Comparison of ENCODE assay signal across 9 mouse cellular contexts in genomic region chr1:134741433-134741832, GRCm38 (mm10).
DNase-seq lines count a peak whose midpoint lies in the region; ATAC-seq lines count a peak whose summit lies in the region.
"Had no signal": no experiment of that assay in that cellular context is flagged by ENCODE, and none has a peak within 500 bp of the region (broad histone marks: within the 10 kb centered on the region; RNA-seq: fewer than 3 reads in every experiment).

No protein-coding gene starts in this region.

- H3K27ac ChIP-seq in heart, embryonic 11.5 days (ENCODE audit: low read depth, low read length): peak overlapping the region; percentile 66
- no peak overlapping the region for H3K27ac ChIP-seq in heart, embryonic 12.5 days (ENCODE audit: poor library complexity, severe bottlenecking)
- H3K27ac ChIP-seq in limb, embryonic 10.5 days: no peak overlapping the region; the same call in 1 of the 2 replicates
- H3K27ac ChIP-seq: hindbrain, embryonic 15.5 days had no signal

- H3K9me3 ChIP-seq in heart, embryonic 11.5 days (replicated peaks; ENCODE audit: control insufficient read depth, low read length): no peaks in the 10 kb centered on the region
- H3K9me3 ChIP-seq in heart, embryonic 12.5 days (replicated peaks): no peaks in the 10 kb centered on the region
- no peaks in the 10 kb centered on the region for H3K9me3 ChIP-seq in limb, embryonic 10.5 days (replicated peaks)
- H3K9me3 ChIP-seq: hindbrain, embryonic 15.5 days had no signal

- no peaks in the 10 kb centered on the region for H3K4me1 ChIP-seq in heart, embryonic 11.5 days (ENCODE audit: control insufficient read depth, insufficient read depth, low read length)
- peaks cover 13% of the 10 kb centered on the region; the same call in 1 of the 2 replicates for H3K4me1 ChIP-seq in heart, embryonic 12.5 days (replicated peaks)
- H3K4me1 ChIP-seq in limb, embryonic 10.5 days: no peaks in the 10 kb centered on the region
- H3K4me1 ChIP-seq: hindbrain, embryonic 15.5 days had no signal

- no peak overlapping the region for H3K9ac ChIP-seq in heart, embryonic 11.5 days (ENCODE audit: low read depth, low read length)
- no peak overlapping the region for H3K9ac ChIP-seq in heart, embryonic 12.5 days
- H3K9ac ChIP-seq: hindbrain, embryonic 15.5 days had no signal

- no peaks in the 10 kb centered on the region for H3K36me3 ChIP-seq in heart, embryonic 11.5 days (ENCODE audit: control insufficient read depth, insufficient read depth, low read length)
- H3K36me3 ChIP-seq in heart, embryonic 12.5 days: no peaks in the 10 kb centered on the region
- no peaks in the 10 kb centered on the region for H3K36me3 ChIP-seq in limb, embryonic 10.5 days
- H3K36me3 ChIP-seq: hindbrain, embryonic 15.5 days had no signal

- intact Hi-C loops in heart, postnatal 36 days (cut with DNase I): no loop called here

- DNase-seq in thymus, postnatal 14 days: peak; percentile 41
- DNase-seq in thymus, postnatal 0 days (ENCODE audit: low spot score): no peak
- peak; percentile 53 for DNase-seq in limb, embryonic 10.5 days (ENCODE audit: low spot score)
- DNase-seq in thymus, postnatal 4 days: peak; percentile 72
- no peak for DNase-seq in heart, postnatal 36 days

- no peaks in the 10 kb centered on the region; the same call in 1 of the 2 replicates for H3K27me3 ChIP-seq in heart, embryonic 11.5 days (ENCODE audit: control insufficient read depth, insufficient read depth, low read length)
- peaks cover 8% of the 10 kb centered on the region for H3K27me3 ChIP-seq in heart, embryonic 12.5 days (replicated peaks)
- H3K27me3 ChIP-seq in limb, embryonic 10.5 days (ENCODE audit: low read depth, poor library complexity, severe bottlenecking): 0 out of 2 replicates have a peak, but pooled peaks cover under 1% of the 10 kb centered on the region
- H3K27me3 ChIP-seq: hindbrain, embryonic 15.5 days had no signal

- H3K4me3 ChIP-seq in heart, embryonic 11.5 days (ENCODE audit: low read depth, low read length): no peak overlapping the region
- no peak overlapping the region for H3K4me3 ChIP-seq in heart, embryonic 12.5 days
- no peak overlapping the region for H3K4me3 ChIP-seq in limb, embryonic 10.5 days
- H3K4me3 ChIP-seq: hindbrain, embryonic 15.5 days had no signal

- peak overlapping the region; percentile 40 for H3K4me2 ChIP-seq in heart, embryonic 11.5 days
- H3K4me2 ChIP-seq in heart, embryonic 12.5 days: no peak overlapping the region; the same call in 1 of the 2 replicates
- H3K4me2 ChIP-seq: hindbrain, embryonic 15.5 days had no signal

- 65% methylated on average over 6 of the region's 6 CpGs for WGBS in heart, embryonic 11.5 days (ENCODE audit: insufficient replicate concordance)
- 69% methylated on average over 6 of the region's 6 CpGs for WGBS in heart, embryonic 12.5 days
- WGBS in limb, embryonic 10.5 days: 80% methylated on average over 6 of the region's 6 CpGs

- no peak; the same call in 1 of the 2 replicates for ATAC-seq in heart, embryonic 11.5 days (replicated peaks; ENCODE audit: insufficient number of reproducible peaks, low FRiP score, low TSS enrichment)
- ATAC-seq in heart, embryonic 12.5 days (ENCODE audit: insufficient number of reproducible peaks, low FRiP score): no peak
- no peak for ATAC-seq in inflammation-experienced regulatory T-cells, adult 6 months

Comparison
In these comparisons a context has a peak if more than half of its experiments do, and no peak if none do; other contexts are left out.
1. DNase-seq: peak in thymus, postnatal 14 days (single experiment), limb, embryonic 10.5 days (single experiment) and thymus, postnatal 4 days (single experiment); none in thymus, postnatal 0 days (single experiment) and heart, postnatal 36 days (0 of 2).